ENCODE assay signal across 17 mouse cellular contexts in genomic region chr4:33405723-33406293, GRCm38 (mm10).
"Had no signal": no experiment of that assay in that cellular context is flagged by ENCODE, and none has a peak within 500 bp of the region (broad histone marks: within the 10 kb centered on the region; RNA-seq: fewer than 3 reads in every experiment).

No protein-coding gene starts in this region.

- H3K4me2 ChIP-seq: lung, embryonic 15.5 days; midbrain, embryonic 11.5 days; midbrain, embryonic 13.5 days; midbrain, embryonic 15.5 days; neural tube, embryonic 12.5 days; stomach, embryonic 15.5 days had no signal

- H3K36me3 ChIP-seq: lung, embryonic 15.5 days; midbrain, embryonic 13.5 days; midbrain, embryonic 15.5 days; neural tube, embryonic 12.5 days; stomach, embryonic 15.5 days had no signal

- H3K9me3 ChIP-seq: lung, embryonic 15.5 days; megakaryocyte, embryonic 14.5 days; midbrain, embryonic 13.5 days; midbrain, embryonic 15.5 days; neural tube, embryonic 12.5 days; stomach, embryonic 15.5 days had no signal

- ATAC-seq: lung, postnatal 0 days; midbrain, embryonic 13.5 days; midbrain, embryonic 15.5 days had no signal

- H3K27me3 ChIP-seq: lung, embryonic 15.5 days; megakaryocyte, embryonic 14.5 days; midbrain, embryonic 13.5 days; midbrain, embryonic 15.5 days; neural tube, embryonic 12.5 days; stomach, embryonic 15.5 days had no signal

- H3K4me3 ChIP-seq: lung, embryonic 15.5 days; megakaryocyte, embryonic 14.5 days; midbrain, embryonic 13.5 days; midbrain, embryonic 15.5 days; neural tube, embryonic 12.5 days; stomach, embryonic 15.5 days had no signal

- H3K9ac ChIP-seq: lung, embryonic 15.5 days; midbrain, embryonic 13.5 days; midbrain, embryonic 15.5 days; neural tube, embryonic 12.5 days; stomach, embryonic 15.5 days had no signal

- DNase-seq: lung, adult 2 months; lung, postnatal 14 days; lung, postnatal 36 days; right cerebral cortex, postnatal 14 days; thymus, adult 2 months; thymus, postnatal 25 days; thymus, postnatal 4 days had no signal

- H3K4me1 ChIP-seq: lung, embryonic 15.5 days; megakaryocyte, embryonic 14.5 days; midbrain, embryonic 13.5 days; midbrain, embryonic 15.5 days; neural tube, embryonic 12.5 days; stomach, embryonic 15.5 days had no signal

- H3K27ac ChIP-seq: lung, embryonic 15.5 days; macrophage; midbrain, embryonic 13.5 days; midbrain, embryonic 15.5 days; neural tube, embryonic 12.5 days; stomach, embryonic 15.5 days; stomach, postnatal 0 days had no signal
